Mouse (Mus musculus): ENCODE results near the gene Smc5.

The Smc5 gene

DNA sequence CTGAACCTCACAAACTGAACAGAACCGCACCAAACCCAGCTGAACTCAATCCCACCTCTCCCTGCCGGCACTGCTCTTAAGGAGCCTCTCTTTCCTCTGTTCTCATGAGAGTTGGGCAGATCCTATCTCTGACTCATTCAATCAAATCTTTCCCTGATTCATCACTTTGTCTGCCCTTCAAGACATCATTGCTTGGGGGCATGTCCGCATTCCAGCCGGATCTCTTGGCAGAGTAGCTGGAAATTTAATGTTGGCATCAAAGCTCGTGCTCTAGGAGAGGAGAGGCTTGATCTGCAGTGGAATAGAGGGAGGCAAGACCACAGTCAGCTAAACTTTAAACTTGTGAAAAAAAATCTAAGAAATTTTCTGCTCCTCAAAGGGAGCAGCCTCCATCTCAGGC is 71.6 kb downstream of the Smc5 start:
- in situ Hi-C loops (cut with MboI; ENCODE audit: low pct_unique_long_range_greater_than_20kb in 1 of 2, low sequenced_read_pairs in 2 of 2, unreplicated experiment in 1 of 2): no loop called here

DNA sequence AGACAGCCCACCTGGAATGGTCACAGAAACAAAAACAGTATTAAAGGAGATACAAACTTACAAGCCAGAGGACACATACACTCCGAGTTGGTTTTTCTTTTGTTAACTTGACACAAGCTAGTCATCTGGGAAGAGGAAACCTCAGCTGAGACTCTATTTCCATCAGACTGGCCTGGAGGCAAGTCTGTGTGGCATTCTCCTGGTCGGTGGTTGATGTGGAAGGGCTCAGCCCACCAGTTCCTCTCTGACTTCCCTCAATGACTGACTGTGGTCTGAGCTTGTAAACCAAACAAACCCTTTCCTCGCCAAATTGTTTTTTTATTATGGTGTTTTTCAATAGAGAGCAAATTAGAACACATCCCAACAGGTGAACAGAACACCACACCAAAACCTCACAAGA is 80.6 kb downstream of the Smc5 start:
- in situ Hi-C loops (cut with MboI; ENCODE audit: low pct_unique_long_range_greater_than_20kb in 1 of 2, low sequenced_read_pairs in 2 of 2, unreplicated experiment in 1 of 2): no loop called here

DNA sequence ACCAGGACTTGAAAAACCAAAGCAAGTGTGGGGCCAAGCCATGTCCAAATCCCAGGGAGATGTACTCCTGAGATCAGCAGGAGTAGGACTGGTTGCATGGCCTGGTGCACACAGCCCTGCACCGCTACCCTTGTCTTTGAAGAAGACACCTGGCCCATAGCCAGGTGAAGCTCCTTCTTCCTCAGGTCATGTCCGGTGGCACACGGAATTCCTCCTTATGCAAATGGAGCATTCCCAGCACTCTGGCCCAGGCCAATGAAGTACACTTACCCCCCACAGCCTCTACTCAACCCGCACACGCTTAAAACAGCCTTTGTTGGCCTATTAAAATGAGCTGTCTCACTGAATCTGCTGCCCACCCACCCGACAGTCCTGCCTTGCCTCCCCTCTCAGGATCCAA is 82.2 kb downstream of the Smc5 start:
- in situ Hi-C loops (cut with MboI; ENCODE audit: low pct_unique_long_range_greater_than_20kb in 1 of 2, low sequenced_read_pairs in 2 of 2, unreplicated experiment in 1 of 2): no loop called here

DNA sequence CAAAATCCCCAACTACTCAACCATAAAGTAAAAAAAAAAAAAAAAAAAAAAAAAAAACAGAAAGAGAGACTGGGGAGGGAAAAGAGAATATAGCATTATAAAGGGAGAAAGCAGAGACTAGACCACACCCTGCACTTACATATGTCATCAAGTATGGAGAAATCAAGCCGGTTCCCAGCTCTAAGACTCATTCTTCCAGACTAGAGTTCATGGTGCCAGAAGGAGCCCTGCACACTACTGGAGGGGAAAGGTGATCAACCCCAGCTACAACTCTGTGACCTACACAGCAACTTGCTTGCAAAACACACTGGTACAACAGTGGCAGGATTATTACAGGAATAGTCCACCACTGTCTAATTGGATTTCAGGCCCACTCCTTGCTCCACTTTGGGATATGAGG is 84.0 kb downstream of the Smc5 start:
- in situ Hi-C loops (cut with MboI; ENCODE audit: low pct_unique_long_range_greater_than_20kb in 1 of 2, low sequenced_read_pairs in 2 of 2, unreplicated experiment in 1 of 2): no loop called here

DNA sequence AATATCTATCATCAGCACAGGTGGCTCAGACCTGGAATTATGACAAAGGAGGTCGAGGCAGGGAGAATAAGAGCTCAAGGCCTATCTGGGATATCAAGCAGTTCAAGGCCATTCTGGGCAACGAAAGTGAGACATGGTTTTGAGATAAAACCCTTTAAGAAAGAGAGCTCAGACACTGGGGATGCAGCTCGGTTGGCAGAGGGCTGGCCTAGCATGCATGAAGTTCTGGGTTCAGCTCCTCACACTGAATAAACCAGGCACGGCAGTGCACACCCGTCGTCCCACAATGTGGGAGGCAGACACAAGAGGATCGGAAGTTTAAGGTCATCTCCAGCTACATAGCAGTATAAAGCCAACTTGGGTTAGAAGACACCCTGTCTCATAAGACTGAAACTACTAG is 84.7 kb downstream of the Smc5 start:
- in situ Hi-C loops (cut with MboI; ENCODE audit: low pct_unique_long_range_greater_than_20kb in 1 of 2, low sequenced_read_pairs in 2 of 2, unreplicated experiment in 1 of 2): no loop called here

DNA sequence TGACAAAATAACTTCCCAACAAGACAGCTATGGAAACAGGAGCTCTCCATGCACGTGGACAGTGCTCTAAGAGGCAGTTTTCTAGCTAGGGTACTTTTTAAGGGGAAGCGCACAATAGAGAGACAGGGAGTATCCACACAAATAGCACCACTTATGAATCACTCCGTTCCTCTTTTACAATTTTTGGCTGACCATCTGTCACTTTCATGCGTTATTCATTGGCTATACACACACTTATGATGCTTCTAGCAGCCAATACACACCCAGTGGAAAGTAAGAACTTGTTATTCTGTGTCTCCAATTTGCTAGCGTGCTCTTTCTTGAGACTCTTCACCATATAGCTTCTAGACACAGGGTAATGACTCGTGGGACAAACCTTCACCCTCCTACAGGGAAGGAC is 86.0 kb downstream of the Smc5 start:
- in situ Hi-C loops (cut with MboI; ENCODE audit: low pct_unique_long_range_greater_than_20kb in 1 of 2, low sequenced_read_pairs in 2 of 2, unreplicated experiment in 1 of 2): no loop called here

DNA sequence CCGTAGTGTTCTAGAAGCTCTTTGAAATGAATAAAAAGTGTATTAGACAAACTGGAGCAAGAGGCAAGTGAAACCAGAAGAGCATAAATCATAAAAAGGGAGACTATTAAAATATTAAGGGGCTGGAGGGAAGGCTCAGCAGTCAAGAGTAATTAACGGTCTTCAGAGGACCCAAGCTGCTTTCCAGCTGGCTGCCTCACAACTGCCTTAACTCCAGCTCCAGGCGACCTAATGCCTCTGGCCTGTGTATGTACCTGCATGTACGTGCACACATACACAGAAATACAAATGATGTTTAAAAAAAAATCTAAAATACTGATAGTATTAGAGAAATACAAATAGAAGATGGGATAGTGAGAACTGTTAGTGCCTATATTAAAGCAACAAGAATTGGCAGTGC is 89.6 kb downstream of the Smc5 start:
- in situ Hi-C loops (cut with MboI; ENCODE audit: low pct_unique_long_range_greater_than_20kb in 1 of 2, low sequenced_read_pairs in 2 of 2, unreplicated experiment in 1 of 2): no loop called here

DNA sequence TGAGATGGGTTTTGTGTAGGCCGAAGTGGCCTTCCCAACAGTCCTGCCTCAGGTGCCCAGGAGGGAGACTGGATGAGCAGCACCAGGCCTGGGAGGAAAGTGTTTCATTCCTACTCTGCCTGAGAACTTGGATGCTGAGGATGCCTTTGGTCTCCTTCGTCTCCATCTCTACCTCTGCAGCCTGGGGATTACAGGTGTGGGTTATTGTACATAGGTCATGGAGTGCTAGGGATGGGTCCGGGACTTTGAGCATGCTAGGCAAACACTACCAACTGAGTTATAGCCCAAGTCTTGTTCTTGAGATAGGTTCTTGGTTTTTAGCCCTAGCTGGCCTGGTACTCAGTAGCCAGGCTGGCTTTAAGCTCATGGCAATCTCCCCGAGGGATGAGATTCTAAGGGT is 90.2 kb downstream of the Smc5 start:
- in situ Hi-C loops (cut with MboI; ENCODE audit: low pct_unique_long_range_greater_than_20kb in 1 of 2, low sequenced_read_pairs in 2 of 2, unreplicated experiment in 1 of 2): no loop called here

DNA sequence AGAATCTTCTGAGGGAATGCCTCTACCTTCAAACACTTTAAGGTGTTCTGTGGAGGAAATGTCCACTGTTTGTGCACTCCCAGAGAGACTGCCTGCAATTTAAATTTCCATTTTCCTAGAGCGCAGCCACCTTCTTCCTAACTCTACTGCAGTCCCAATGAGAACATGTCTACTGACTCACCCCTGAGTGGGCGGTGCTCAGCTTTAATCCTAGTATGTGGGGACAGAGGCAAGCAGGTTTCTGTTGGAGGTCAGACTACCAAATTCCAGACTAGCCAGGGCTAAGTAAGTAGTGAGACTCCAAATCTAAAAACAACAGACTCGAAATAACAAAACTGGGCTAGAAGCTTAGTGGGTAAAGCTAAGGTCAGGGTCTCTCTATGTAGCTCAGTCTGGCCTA is 95.2 kb downstream of the Smc5 start:
- in situ Hi-C loops (cut with MboI; ENCODE audit: low pct_unique_long_range_greater_than_20kb in 1 of 2, low sequenced_read_pairs in 2 of 2, unreplicated experiment in 1 of 2): no loop called here

DNA sequence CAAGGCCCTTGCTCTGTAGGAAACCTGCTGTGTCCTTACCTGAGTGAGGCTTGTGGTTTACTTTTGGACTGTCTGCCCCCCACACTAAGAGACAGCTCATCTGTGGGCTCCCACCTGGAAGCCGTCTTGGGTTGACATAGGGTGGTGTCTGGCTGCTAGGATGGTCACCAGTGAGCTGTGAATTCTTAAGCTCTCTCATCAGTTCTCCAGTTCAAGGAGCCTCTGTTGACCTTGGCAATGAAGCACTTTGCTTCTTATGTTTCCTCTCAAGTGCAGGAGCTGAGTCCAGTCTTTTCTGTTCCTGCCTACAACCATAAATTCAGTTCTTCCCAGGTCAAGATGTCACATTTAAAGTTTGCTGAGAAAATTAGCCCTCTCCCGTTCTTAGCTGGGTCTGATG is 98.2 kb downstream of the Smc5 start:
- in situ Hi-C loops (cut with MboI; ENCODE audit: low pct_unique_long_range_greater_than_20kb in 1 of 2, low sequenced_read_pairs in 2 of 2, unreplicated experiment in 1 of 2): no loop called here

DNA sequence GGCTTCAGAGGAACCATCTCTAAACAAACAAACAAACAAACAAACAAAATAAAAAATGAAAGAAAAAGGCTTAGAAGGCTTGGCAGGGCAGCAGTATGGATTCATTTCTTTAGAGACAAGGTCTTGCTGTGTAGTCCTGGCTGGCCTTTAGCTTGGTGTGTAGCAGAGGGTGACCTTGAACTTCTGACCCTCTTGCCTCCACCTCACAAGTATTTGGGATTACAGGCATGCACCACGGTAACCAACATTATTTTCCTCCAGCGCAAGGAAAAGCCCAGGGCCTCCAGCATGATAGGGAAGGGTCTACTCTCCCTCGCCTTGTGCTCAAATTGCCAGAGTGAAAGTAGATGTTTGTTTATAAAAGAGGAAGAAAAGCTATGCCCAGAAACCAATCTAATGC is 98.6 kb downstream of the Smc5 start:
- in situ Hi-C loops (cut with MboI; ENCODE audit: low pct_unique_long_range_greater_than_20kb in 1 of 2, low sequenced_read_pairs in 2 of 2, unreplicated experiment in 1 of 2): no loop called here

DNA sequence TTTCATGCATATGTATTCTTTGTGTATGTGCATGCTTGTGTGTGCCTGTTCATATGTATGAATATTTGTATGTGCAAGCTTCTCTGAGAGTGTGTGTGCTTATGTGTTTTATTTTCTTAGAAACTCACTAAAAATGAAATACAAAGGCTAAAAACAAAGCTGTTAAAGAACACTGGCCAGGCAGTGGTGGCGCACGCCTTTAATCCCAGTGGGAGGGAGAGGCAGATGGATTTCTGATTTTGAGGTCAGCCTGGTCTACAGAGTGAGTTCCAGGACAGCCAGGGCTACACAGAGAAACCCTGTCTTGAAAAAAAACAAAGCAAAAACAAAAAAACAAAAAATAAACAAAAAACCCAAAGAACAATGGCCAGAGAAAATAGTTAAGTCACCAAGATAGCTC is 102.6 kb downstream of the Smc5 start:
- in situ Hi-C loops (cut with MboI; ENCODE audit: low pct_unique_long_range_greater_than_20kb in 1 of 2, low sequenced_read_pairs in 2 of 2, unreplicated experiment in 1 of 2): no loop called here

DNA sequence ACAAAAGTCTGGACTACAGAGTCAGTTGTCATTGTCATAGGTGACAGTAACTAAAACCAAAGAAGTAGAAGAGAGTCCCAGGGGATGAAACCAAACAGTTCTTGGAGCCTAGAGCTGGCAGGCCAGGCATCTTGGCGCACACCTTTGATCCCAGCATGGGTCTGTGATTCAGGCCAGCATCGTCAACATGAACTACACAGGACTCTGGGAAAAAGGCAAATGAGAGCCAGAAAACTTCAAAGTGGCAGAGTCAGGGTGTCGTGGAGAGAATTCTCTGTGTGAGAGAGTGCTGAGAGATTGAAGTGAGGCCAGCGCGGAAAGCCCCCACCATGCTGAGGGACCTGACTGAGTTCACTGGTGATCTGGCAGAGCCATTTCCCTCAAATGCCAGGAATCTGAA is 103.2 kb downstream of the Smc5 start:
- in situ Hi-C loops (cut with MboI; ENCODE audit: low pct_unique_long_range_greater_than_20kb in 1 of 2, low sequenced_read_pairs in 2 of 2, unreplicated experiment in 1 of 2): no loop called here

DNA sequence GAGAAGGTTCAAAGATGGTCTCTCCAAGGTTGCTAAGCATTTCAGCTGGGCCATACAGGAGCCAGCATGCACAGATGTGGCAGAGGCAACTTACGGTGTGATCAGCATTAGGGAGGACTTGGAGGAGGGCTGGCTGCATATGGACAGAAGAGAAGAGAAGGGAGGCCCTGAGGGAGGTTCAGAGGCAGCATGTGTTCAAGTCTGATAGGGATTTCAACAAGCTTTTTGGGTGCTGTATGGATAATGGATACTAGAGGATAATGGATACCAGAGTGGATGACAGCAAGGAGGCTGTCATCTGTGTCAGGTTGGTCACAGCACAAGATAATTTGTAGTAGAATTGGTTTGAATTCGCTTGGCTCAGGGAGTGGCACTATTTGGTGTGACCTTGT is 104.0 kb downstream of the Smc5 start:
- in situ Hi-C loops (cut with MboI; ENCODE audit: low pct_unique_long_range_greater_than_20kb in 1 of 2, low sequenced_read_pairs in 2 of 2, unreplicated experiment in 1 of 2): no loop called here

DNA sequence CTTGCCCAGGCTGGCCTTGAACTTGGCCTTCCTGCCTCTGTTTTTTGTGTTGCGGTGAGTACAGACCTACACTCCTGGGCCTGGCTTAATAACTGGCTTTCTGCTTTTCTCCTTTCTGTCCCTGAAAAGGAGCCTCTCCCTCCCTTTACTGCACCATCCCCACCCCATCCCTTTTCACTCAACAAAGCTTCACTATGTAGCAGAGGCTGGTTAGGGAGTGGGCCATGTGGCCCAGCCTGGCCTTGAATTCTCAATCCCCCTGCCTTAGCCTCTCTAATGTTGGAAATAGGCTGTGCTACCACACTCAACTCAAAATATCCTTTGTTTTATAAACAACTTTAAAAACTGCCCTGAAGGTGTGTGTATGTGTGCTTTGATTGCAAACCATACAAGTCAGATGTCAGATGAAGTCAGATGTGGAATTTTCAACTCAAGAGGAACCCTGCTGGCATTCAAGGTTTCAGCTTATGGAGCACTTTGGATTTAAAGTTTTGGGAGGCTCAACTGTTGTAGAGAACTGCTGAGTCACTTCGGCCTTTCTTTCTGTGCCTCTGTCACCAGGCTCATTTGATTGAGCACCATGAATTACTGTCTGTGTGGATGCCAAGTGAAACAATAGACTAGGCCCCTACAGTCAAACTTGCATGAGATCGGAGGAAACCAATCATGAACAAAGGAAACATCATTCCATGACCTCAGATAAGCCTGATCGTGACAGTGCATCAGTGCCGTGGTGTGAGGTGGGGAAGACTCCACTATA is 104.6 kb downstream of the Smc5 start:
- in situ Hi-C loops (cut with MboI; ENCODE audit: low pct_unique_long_range_greater_than_20kb in 1 of 2, low sequenced_read_pairs in 2 of 2, unreplicated experiment in 1 of 2): no loop called here

DNA sequence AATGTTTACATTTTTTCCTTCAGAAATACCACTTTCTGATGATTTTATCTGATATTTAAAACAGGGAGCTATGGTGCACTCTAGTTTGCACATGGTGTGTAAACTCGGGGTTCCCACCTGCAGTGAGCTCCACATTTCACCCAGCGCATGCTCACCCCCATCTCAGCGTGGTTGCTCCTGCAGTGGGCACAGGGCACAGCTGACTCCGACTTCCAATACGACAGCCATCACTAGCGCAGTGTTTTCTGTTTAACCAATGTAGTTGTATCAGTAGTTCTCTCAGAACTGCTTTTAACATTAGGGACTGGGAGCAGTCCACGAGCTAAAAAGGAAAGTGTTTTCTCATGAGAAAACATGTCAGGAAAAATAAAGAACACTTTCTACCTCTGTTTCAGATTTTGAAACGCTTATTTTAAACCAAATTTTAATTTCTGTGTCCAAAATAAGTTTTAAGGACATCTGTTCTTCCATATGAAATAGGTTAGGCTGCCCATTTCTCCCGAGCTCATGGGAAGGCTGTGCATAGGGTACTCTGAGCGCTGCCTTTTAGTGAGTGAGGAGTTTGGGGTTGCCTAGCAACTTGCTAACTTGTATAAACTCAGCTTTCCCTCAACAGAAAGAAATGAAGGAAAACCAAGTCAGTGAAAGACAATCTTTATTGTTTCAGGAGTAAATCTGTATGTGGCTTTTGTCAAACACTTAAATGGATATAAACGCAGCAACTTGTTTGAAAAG is 107.0 kb downstream of the Smc5 start:
- in situ Hi-C loops (cut with MboI; ENCODE audit: low pct_unique_long_range_greater_than_20kb in 1 of 2, low sequenced_read_pairs in 2 of 2, unreplicated experiment in 1 of 2): no loop called here

DNA sequence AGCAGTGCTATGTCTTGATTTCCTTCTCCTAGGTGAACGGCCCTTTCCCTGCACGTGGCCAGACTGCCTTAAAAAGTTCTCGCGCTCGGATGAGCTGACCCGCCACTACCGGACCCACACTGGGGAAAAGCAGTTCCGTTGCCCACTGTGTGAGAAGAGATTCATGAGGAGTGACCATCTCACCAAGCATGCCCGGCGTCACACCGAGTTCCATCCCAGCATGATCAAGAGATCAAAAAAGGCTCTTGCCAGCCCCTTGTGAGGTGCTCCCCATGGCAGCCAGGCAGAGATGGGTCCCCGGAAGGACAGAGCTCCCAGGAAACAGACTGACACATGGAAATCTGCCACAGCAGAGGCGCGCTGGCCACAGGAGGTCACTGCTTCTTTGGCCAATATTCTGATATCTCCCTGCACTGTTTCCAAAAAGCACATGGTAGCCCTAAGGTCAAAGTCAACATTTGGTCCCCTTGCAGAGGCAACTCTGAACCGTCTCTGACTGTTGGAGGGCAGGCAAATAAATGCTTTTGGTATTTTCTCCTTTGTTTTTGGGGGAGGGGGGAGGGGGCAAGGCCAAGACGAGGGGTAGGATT is 109.0 kb downstream of the Smc5 start:
- in situ Hi-C loops (cut with MboI; ENCODE audit: low pct_unique_long_range_greater_than_20kb in 1 of 2, low sequenced_read_pairs in 2 of 2, unreplicated experiment in 1 of 2): no loop called here

DNA sequence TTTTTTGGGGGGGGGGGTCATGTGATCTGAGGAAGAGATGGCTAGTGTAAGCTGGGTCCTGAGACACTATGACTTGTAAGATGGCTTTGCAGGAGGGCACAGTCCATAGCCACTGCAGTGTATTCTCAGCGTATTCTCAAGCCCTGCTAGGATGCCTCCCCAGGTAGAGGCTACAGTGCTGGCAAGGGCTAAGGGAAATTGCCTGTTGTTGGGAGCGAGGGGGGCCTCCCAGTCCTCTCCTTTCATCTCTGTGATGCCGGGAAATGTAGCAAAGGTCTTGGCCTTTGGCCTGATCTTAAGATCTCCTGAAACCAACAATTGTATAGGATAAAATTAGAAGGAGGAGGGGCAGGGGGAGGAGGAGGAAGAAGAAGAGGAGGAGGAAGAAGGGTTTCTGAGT is 110.3 kb downstream of the Smc5 start:
- in situ Hi-C loops (cut with MboI; ENCODE audit: low pct_unique_long_range_greater_than_20kb in 1 of 2, low sequenced_read_pairs in 2 of 2, unreplicated experiment in 1 of 2): no loop called here

DNA sequence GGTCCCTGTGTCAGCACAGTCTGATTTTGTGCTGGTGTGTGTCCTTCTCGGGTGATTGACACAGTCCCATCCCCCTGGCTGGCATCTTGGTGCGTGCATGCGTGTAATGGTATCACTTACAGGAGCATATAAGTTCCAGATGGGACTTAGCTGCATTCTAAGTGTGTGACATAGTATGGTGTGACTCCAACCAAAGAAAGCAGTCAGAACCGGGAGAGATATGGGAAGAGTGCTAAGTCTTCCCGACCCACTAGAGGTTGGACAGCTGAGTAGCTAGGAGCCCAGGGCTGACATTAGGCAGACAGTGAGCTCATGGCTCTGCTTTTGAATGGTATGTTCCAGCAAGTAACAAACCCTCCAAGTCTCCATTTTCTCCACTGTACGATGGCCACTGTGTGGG is 110.8 kb downstream of the Smc5 start:
- in situ Hi-C loops (cut with MboI; ENCODE audit: low pct_unique_long_range_greater_than_20kb in 1 of 2, low sequenced_read_pairs in 2 of 2, unreplicated experiment in 1 of 2): no loop called here

DNA sequence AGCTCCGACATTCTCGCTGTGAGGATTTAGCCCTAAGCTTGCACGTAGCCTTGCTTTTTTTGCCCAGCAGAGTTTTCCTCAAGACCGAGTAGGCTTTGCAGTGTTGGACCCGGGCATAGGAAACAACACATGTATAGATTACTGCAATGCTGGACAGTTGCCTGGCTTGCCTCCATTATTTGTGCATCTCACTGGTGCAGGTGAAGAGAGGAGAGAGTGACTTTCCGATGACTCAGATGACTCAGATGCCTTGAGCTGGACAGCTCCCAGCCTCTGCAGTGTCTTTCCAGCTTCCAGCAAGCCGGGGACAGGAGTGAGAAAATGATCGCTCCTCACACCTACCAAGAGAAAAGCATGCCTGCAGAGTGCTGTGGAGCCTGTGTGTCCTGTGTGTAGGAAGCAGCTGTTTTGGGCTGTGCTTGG is 111.3 kb downstream of the Smc5 start:
- in situ Hi-C loops (cut with MboI; ENCODE audit: low pct_unique_long_range_greater_than_20kb in 1 of 2, low sequenced_read_pairs in 2 of 2, unreplicated experiment in 1 of 2): no loop called here

All from mouse embryonic stem cell (cell line).